Comparison of ENCODE assay signal across 9 mouse cellular contexts in genomic region chr11:6654903-6655302, GRCm38 (mm10). TPM values are rescaled to one million over a fixed set of nuclear protein-coding genes. Genes with fewer than 3 reads are reported as not detected.
DNase-seq lines count a peak whose midpoint lies in the region; ATAC-seq lines count a peak whose summit lies in the region.
"Had no signal": no experiment of that assay in that cellular context is flagged by ENCODE, and none has a peak within 500 bp of the region (broad histone marks: within the 10 kb centered on the region; RNA-seq: fewer than 3 reads in every experiment).

No protein-coding gene starts in this region.

- no peaks in the 10 kb centered on the region for H3K4me1 ChIP-seq in liver, embryonic 11.5 days (replicated peaks; ENCODE audit: control insufficient read depth, insufficient read depth, low read length)
- peaks cover 15% of the 10 kb centered on the region for H3K4me1 ChIP-seq in neural tube, embryonic 13.5 days (replicated peaks)

- no peaks in the 10 kb centered on the region for H3K36me3 ChIP-seq in liver, embryonic 11.5 days (ENCODE audit: control insufficient read depth, insufficient read depth, low read length)
- H3K36me3 ChIP-seq in neural tube, embryonic 13.5 days = no peaks in the 10 kb centered on the region

- no peak overlapping the region for H3K4me2 ChIP-seq in liver, embryonic 11.5 days
- H3K4me2 ChIP-seq in neural tube, embryonic 13.5 days = no peak overlapping the region

- no peaks in the 10 kb centered on the region for H3K9me3 ChIP-seq in liver, embryonic 11.5 days (ENCODE audit: control insufficient read depth, low read length)
- no peaks in the 10 kb centered on the region for H3K9me3 ChIP-seq in neural tube, embryonic 13.5 days

- H3K4me3 ChIP-seq in liver, embryonic 11.5 days (ENCODE audit: low read depth, low read length) = no peak overlapping the region
- H3K4me3 ChIP-seq in neural tube, embryonic 13.5 days = no peak overlapping the region

- ATAC-seq in liver, embryonic 11.5 days (replicated peaks; ENCODE audit: low FRiP score) = peak; percentile 40; the same call in 1 of the 2 replicates
- peak; percentile 57 for ATAC-seq in neural tube, embryonic 13.5 days (ENCODE audit: low read depth)

- H3K27ac ChIP-seq in liver, embryonic 11.5 days (ENCODE audit: low read depth, low read length) = no peak overlapping the region
- H3K27ac ChIP-seq in neural tube, embryonic 13.5 days (replicated peaks) = no peak overlapping the region

- peak; percentile 87 to 88 for DNase-seq in B cell, adult 2 months
- DNase-seq in adrenal gland, adult (ENCODE audit: inconsistent age in 2 of 2, low spot score in 1 of 2) = peak; percentile 68 to 92
- peak; percentile 94 for DNase-seq in embryo, embryonic 10 days (ENCODE audit: low spot score)
- peak; percentile 62 to 82 for DNase-seq in gastrocnemius, postnatal 4 days (ENCODE audit: low spot score in 2 of 2)
- peak; percentile 91 for DNase-seq in kidney, postnatal 10 days
- DNase-seq in liver, embryonic 11.5 days (ENCODE audit: low spot score) = peak; percentile 55
- peak; percentile 91 for DNase-seq in testis, postnatal 10 days (ENCODE audit: low spot score)

- 1% methylated on average over 2 of the region's 2 CpGs for WGBS in liver, embryonic 11.5 days
- 1% methylated on average over 2 of the region's 2 CpGs for WGBS in neural tube, embryonic 13.5 days

- H3K9ac ChIP-seq in liver, embryonic 11.5 days (ENCODE audit: low read depth, low read length) = no peak overlapping the region
- no peak overlapping the region for H3K9ac ChIP-seq in neural tube, embryonic 13.5 days

- H3K27me3 ChIP-seq in liver, embryonic 11.5 days (replicated peaks; ENCODE audit: control insufficient read depth, insufficient read depth, low read length) = peaks cover 6% of the 10 kb centered on the region; the same call in 1 of the 2 replicates
- peaks cover 6% of the 10 kb centered on the region for H3K27me3 ChIP-seq in neural tube, embryonic 13.5 days

RNA-seq across cellular contexts. Expression of gene Ramp3, which starts 3.4 kb away (rescaled TPM):
- 1 to 10 TPM in 1 of 2 experiments, under 1 TPM in 1; 0.98 to 1.7 TPM for total RNA-seq in gastrocnemius, postnatal 4 days (2021)
- 0.34 and 0.53 TPM in 2 replicates for polyA plus RNA-seq in liver, embryonic 11.5 days (2014; fragmentation: Nextera tagmentation; extraction: Ambion mirVana)
- 23.8 and 25.7 TPM in 2 replicates for polyA plus RNA-seq in neural tube, embryonic 13.5 days (2015; fragmentation: Nextera tagmentation; extraction: Ambion mirVana)

RNA-seq across cellular contexts. Expression of gene Wap, which starts 16.5 kb away (rescaled TPM):
- total RNA-seq in gastrocnemius, postnatal 4 days (2021) = not detected
- not detected in 2 replicates for polyA plus RNA-seq in liver, embryonic 11.5 days (2014; fragmentation: Nextera tagmentation; extraction: Ambion mirVana)
- polyA plus RNA-seq in neural tube, embryonic 13.5 days (2015; fragmentation: Nextera tagmentation; extraction: Ambion mirVana) = not detected in 2 replicates
- total RNA-seq: gastrocnemius, postnatal 36 days had no signal

RNA-seq across cellular contexts. Expression of gene Tbrg4, which starts 29.0 kb away (rescaled TPM):
- 10 to 100 TPM; 55.1 to 59.1 TPM for total RNA-seq in gastrocnemius, postnatal 4 days (2021)
- polyA plus RNA-seq in liver, embryonic 11.5 days (2014; fragmentation: Nextera tagmentation; extraction: Ambion mirVana) = 94.3 and 103 TPM in 2 replicates
- polyA plus RNA-seq in neural tube, embryonic 13.5 days (2015; fragmentation: Nextera tagmentation; extraction: Ambion mirVana) = 29.9 and 31.7 TPM in 2 replicates

RNA-seq across cellular contexts. Expression of gene Nacad, which starts 49.0 kb away (rescaled TPM):
- 1 to 10 TPM; 2.0 to 2.2 TPM for total RNA-seq in gastrocnemius, postnatal 4 days (2021)
- polyA plus RNA-seq in liver, embryonic 11.5 days (2014; fragmentation: Nextera tagmentation; extraction: Ambion mirVana) = 2.9 and 3.6 TPM in 2 replicates
- 103 and 110 TPM in 2 replicates for polyA plus RNA-seq in neural tube, embryonic 13.5 days (2015; fragmentation: Nextera tagmentation; extraction: Ambion mirVana)

Comparison
In these comparisons a context has a peak if more than half of its experiments do, and no peak if none do; other contexts are left out.
1. RNA of gene Ramp3, which starts 3.4 kb away (polyA plus RNA-seq): 23.8 to 25.7 TPM in neural tube, embryonic 13.5 days; 0.34 to 0.53 TPM in liver, embryonic 11.5 days; every median in the first group is over 10 times any median in the second.
2. Peak in every context shown above with its lines, with median percentiles within 50 percentile points of each other: DNase-seq.